Mouse (Mus musculus) brain, embryonic 14.5 days (tissue): ENCODE measurements around the gene Abca1.
A peak's percentile ranks its signal among the peaks of the same experiment; 100 is the strongest.

Experiments
- CTCF ChIP-seq: fragments of 200-500 bp; IDR thresholded peaks from 2 replicates; pipeline ENCODE4 v1.5.1; 2012; ENCODE audit warnings: inconsistent platforms, mild to moderate bottlenecking, moderate library complexity, borderline replicate concordance; ENCODE audit not compliant: insufficient read depth, insufficient read length; ENCODE audit errors: extremely low read depth
- POLR2A ChIP-seq: fragments of 200-500 bp; IDR thresholded peaks from 2 replicates; pipeline ENCODE4 v1.6.1; 2012; ENCODE audit warnings: mild to moderate bottlenecking, inconsistent platforms, borderline replicate concordance; ENCODE audit not compliant: poor library complexity, insufficient read depth, insufficient read length, severe bottlenecking; ENCODE audit errors: extremely low read depth

- TF ChIP-seq CTCF (no peak), POLR2A (peak; percentile 83)
Observed at GRCm38 (mm10) chr4:53011732-53012361, 147.8 kb downstream of the Abca1 start, which contains the start of gene Nipsnap3b.
